Mouse (Mus musculus) heart, postnatal 25 days (tissue): Measurements from ENCODE around the gene Dao. TPM values are rescaled to one million over a fixed set of nuclear protein-coding genes. Genes with fewer than 3 reads are reported as not detected.

ENCODE experiments used
- DNase-seq: peaks from one replicate; pipeline ENCODE4 v3.0.0; 2022; ENCODE audit warnings: low spot score
- intact Hi-C: fragments of 180-260 bp; cut with DNase I; formaldehyde crosslinking; loops from one replicate; pipeline ENCODE4 v1.15.1; 2025
- total RNA-seq, 2 experiments: library from RNA; stranded (reverse); gene quantifications; 2 replicates each; pipeline ENCODE4 v1.2.3; 2021

Dao gene
- total RNA-seq, 2 experiments from 2014 or later: not detected

DNA sequence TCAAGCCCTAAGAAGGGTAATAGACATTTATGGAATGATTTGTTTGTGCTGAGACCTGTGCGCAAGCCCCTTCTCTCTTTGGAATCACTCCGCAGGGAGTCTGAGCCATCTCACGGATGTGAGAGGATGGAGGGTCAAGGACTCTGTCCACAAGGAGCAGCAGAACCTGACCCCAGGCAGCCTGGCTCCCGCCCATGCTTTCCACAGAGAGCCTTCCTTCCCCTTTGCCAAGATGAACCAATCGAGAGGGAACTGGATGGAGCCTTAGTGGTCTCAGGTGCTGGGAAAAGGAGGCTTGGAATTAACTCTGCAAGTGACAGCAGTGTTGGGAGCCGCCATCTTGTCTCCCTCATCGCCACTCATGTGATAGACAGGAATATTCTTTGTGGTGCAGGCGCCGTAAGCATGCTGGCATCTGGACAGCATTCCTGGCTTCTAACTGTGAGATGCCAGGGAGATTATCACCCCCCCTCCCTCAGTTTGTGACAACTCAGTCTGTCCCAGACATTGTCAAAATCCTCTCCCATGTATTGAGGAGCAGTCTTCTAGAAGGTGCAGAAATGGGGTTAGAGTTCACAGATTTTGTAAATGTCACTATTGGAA, 53.7 kb downstream of the Dao start:
- no peak for DNase-seq
- intact Hi-C loops: no loop called here

GRCm38 (mm10) chr5:114061675-114062074, 58.2 kb downstream of the Dao start:
- intact Hi-C loops: no loop called here
- no peak for DNase-seq

GRCm38 (mm10) chr5:114063958-114064357, 60.5 kb downstream of the Dao start:
- DNase-seq: no peak
- intact Hi-C loops: no loop called here

- DNase-seq: no peak
- intact Hi-C loops: no loop called here
These were observed 61.7 kb downstream of the Dao start, which contains the start of gene Usp30 for GRCm38 (mm10) chr5:114065161-114065560. Usp30 (plus strand) TSS chr5:114065461.

DNA sequence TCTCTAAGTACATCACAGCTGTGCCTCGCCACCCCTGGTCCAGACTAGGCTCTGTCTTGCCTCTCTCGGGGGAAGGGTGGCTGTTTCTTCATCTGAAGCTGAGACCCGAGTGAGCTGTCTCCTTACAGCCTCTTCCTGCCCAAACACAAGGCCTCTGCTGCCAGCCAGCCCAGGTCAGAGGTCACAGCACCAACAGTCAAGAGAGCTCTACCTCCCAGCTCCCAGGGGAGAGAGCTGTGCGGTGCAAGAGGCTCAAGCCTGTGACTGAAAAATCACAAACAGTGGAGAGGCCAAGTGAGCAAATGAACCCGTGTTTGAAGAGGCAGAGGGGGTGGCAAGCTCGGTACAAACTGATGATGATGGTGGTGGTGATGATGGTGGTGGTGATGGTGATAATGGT, 63.1 kb downstream of the Dao start:
- intact Hi-C loops: no loop called here
- DNase-seq: no peak

- intact Hi-C loops: no loop called here
- DNase-seq: no peak
These were observed 64.0 kb downstream of the Dao start for GRCm38 (mm10) chr5:114067543-114067942.

DNA sequence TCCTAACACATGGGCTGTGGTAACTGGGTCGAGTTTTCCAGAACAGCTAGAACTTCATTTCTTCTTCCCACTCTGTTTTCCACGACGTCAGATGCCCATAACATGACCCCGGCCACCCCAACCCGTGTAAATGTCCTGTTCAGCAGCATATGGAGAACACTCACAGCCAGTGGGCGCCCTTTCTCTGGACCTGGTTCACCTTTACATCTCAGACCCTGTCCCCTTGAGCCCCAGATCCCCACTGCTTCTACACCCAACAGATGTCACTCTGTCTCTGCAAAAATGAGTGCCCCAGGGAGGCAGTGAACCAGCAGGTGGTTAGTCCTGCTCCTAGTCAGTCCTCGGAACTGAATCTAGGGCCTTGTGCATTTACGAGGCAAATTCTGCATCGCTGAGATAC, 64.5 kb downstream of the Dao start:
- intact Hi-C loops: no loop called here
- DNase-seq: no peak

GRCm38 (mm10) chr5:114070858-114071257, 67.4 kb downstream of the Dao start:
- DNase-seq: no peak
- intact Hi-C loops: no loop called here

- intact Hi-C loops: no loop called here
- DNase-seq: no peak
These were observed 68.8 kb downstream of the Dao start for GRCm38 (mm10) chr5:114072262-114072661.

Other genes with a start within 250 kb of the Dao start
- 10 to 100 TPM; 14.1 to 17.1 TPM for gene Sart3, start 231.2 kb upstream of the Dao start, total RNA-seq
- 100 to 1,000 TPM; 164 to 165 TPM for gene Iscu, start 231.0 kb upstream of the Dao start, total RNA-seq
- 1 to 10 TPM; 6.7 to 7.3 TPM for gene Tmem119, start 203.2 kb upstream of the Dao start, total RNA-seq
- 1 to 10 TPM; 2.4 to 3.6 TPM for gene Selplg, start 171.1 kb upstream of the Dao start, total RNA-seq
- gene Coro1c, start 94.9 kb upstream of the Dao start, total RNA-seq: 10 to 100 TPM; 34.5 to 35.2 TPM
- 10 to 100 TPM; 13.4 to 16.9 TPM for gene Ssh1, start 9.8 kb upstream of the Dao start, total RNA-seq
- gene Usp30, start 61.8 kb downstream of the Dao start, total RNA-seq: 10 to 100 TPM in 1 of 2 experiments, 1 to 10 TPM in 1; 9.9 to 11.1 TPM
- gene Svop, start 87.9 kb downstream of the Dao start, total RNA-seq: not detected
- gene Alkbh2, start 124.5 kb downstream of the Dao start, total RNA-seq: 1 to 10 TPM in 1 of 2 experiments, under 1 TPM in 1; 0.83 to 1.4 TPM
- 10 to 100 TPM; 29.7 to 32.3 TPM for gene Ung, start 126.7 kb downstream of the Dao start, total RNA-seq
- 100 to 1,000 TPM; 182 to 193 TPM for gene Acacb, start 142.8 kb downstream of the Dao start, total RNA-seq